Mouse (Mus musculus) liver, embryonic 14.5 days (tissue): ENCODE measurements at regions not wholly inside any gene's neighbourhood (a gene's known extent, or its start where the extent isn't known, plus 50 kb on each side); places are given as distances from the start of the nearest gene placed in this dataset.

Source experiments
- CTCF ChIP-seq: IDR thresholded peaks from 2 replicates; pipeline ENCODE4 v1.5.1; 2016; ENCODE audit warnings: antibody characterized with exemption, low read depth, control low read depth
- EP300 ChIP-seq: IDR thresholded peaks from 2 replicates; pipeline ENCODE4 v1.6.1; 2016; ENCODE audit warnings: antibody characterized with exemption, low read depth

DNA sequence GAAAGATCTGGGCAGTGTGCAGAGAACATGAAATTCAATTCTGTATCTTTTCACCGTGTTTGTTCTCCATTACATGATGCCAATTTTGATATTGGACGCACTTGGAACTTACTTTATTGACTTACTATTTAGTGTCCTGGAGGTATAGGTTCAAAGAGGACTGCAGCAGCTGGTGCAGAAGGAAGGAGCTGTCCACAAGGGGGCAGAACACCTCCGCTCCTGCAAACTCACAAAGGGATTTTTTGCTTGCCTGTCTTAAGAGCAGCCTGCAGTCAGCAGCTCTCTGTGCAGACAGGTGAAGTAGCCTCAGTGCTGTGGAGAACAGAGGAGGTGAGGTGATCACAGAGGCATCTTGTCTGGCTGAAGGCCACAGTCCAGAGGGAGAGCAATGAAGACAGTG, 84.8 kb upstream of the Olfr1507 start:
- TF ChIP-seq CTCF (no peak), EP300 (no peak)
